Mouse (Mus musculus) hindbrain, embryonic 12.5 days (tissue): ENCODE data around the gene Dennd4c. TPM values are rescaled to one million over a fixed set of nuclear protein-coding genes. Genes with fewer than 3 reads are reported as not detected.

Source experiments
- ATAC-seq: fragments of 200-750 bp; cut with Nextera tagmentation; 2 replicates; pipeline ENCODE4 v1.8.0; 2017; ENCODE audit warnings: moderate TSS enrichment; ENCODE audit not compliant: low FRiP score
- H3K27ac ChIP-seq: fragments of 300-500 bp; sonication (generic); 2 replicates; pipeline ENCODE4 v1.5.1; 2016; ENCODE audit warnings: mild to moderate bottlenecking
- H3K27me3 ChIP-seq: fragments of 300-500 bp; sonication (generic); 2 replicates; pipeline ENCODE4 v1.6.1; 2016; ENCODE audit warnings: mild to moderate bottlenecking
- H3K36me3 ChIP-seq: fragments of 300-500 bp; sonication (generic); 2 replicates; pipeline ENCODE4 v1.6.1; 2016; ENCODE audit warnings: mild to moderate bottlenecking
- H3K4me1 ChIP-seq: fragments of 300-500 bp; sonication (generic); 2 replicates; pipeline ENCODE4 v1.6.1; 2016
- H3K4me2 ChIP-seq: fragments of 300-500 bp; sonication (generic); replicated peaks from 2 replicates; pipeline ENCODE4 v1.6.1; 2016; ENCODE audit warnings: mild to moderate bottlenecking
- H3K4me3 ChIP-seq: fragments of 300-500 bp; sonication (generic); 2 replicates; pipeline ENCODE4 v1.5.1; 2016; ENCODE audit warnings: mild to moderate bottlenecking
- H3K9ac ChIP-seq: fragments of 300-500 bp; sonication (generic); 2 replicates; pipeline ENCODE4 v1.6.1; 2016; ENCODE audit warnings: mild to moderate bottlenecking, moderate library complexity
- H3K9me3 ChIP-seq: fragments of 300-500 bp; sonication (generic); replicated peaks from 2 replicates; pipeline ENCODE4 v1.6.1; 2016; ENCODE audit warnings: mild to moderate bottlenecking
- WGBS: fragments of 180-500 bp; shearing (Covaris S2); methylation state at CpG from one replicate; pipeline ENCODE4 v1.1.7; 2016; 5-methylcytosine and 5-hydroxymethylcytosine counted together
- polyA plus RNA-seq: library from polyadenylated mRNA; unstranded; fragments of >200 nt; fragmentation: Nextera tagmentation; extraction: Ambion mirVana; gene quantifications from 2 replicates; pipeline ENCODE4 v1.2.1, GENCODE M21; 2016

Gene Dennd4c
- polyA plus RNA-seq, 1 experiment from 2014 or later = 6.0 TPM

- no peak for ATAC-seq
- 72% methylated on average over 4 of the region's 4 CpGs for WGBS
- no peaks in the 10 kb centered on the region for H3K36me3 ChIP-seq
Measured at GRCm38 (mm10) chr4:86725175-86725574, 23.2 kb upstream of the Dennd4c start.

GRCm38 (mm10) chr4:86726141-86726540 is 22.2 kb upstream of the Dennd4c start:
- no peak for ATAC-seq
- no peaks in the 10 kb centered on the region for H3K4me1 ChIP-seq
- no peak overlapping the region for H3K4me3 ChIP-seq
- no peak overlapping the region for H3K9ac ChIP-seq
- no peaks in the 10 kb centered on the region for H3K27me3 ChIP-seq
- no peaks in the 10 kb centered on the region for H3K36me3 ChIP-seq
- WGBS = 92% methylated on average over 5 of the region's 5 CpGs
- no peak overlapping the region for H3K4me2 ChIP-seq
- no peaks in the 10 kb centered on the region for H3K9me3 ChIP-seq
- no peak overlapping the region for H3K27ac ChIP-seq

More at GRCm38 (mm10) chr4:86725175-86725574, 23.2 kb upstream of the Dennd4c start:
- H3K9ac ChIP-seq = no peak overlapping the region
- no peak overlapping the region for H3K4me2 ChIP-seq
- H3K9me3 ChIP-seq = no peaks in the 10 kb centered on the region
- H3K4me3 ChIP-seq = no peak overlapping the region
- no peaks in the 10 kb centered on the region for H3K4me1 ChIP-seq
- H3K27ac ChIP-seq = no peak overlapping the region
- H3K27me3 ChIP-seq = no peaks in the 10 kb centered on the region

GRCm38 (mm10) chr4:86729829-86730228 is 18.5 kb upstream of the Dennd4c start:
- Histone ChIP-seq H3K36me3 (no peaks in the 10 kb centered on the region), H3K4me1 (no peaks in the 10 kb centered on the region), H3K4me2 (no peak overlapping the region), H3K27ac (no peak overlapping the region), H3K27me3 (no peaks in the 10 kb centered on the region), H3K4me3 (no peak overlapping the region), H3K9me3 (no peaks in the 10 kb centered on the region), H3K9ac (no peak overlapping the region)
- no peak for ATAC-seq
- WGBS = 82% methylated on average over 6 of the region's 6 CpGs

- no peaks in the 10 kb centered on the region for H3K36me3 ChIP-seq
- H3K9me3 ChIP-seq = no peaks in the 10 kb centered on the region
- H3K4me1 ChIP-seq = no peaks in the 10 kb centered on the region
- H3K4me3 ChIP-seq = no peak overlapping the region
- no peak for ATAC-seq
- no peaks in the 10 kb centered on the region for H3K27me3 ChIP-seq
- no peak overlapping the region for H3K4me2 ChIP-seq
- 91% methylated on average over 19 of the region's 19 CpGs for WGBS
- H3K9ac ChIP-seq = no peak overlapping the region
- no peak overlapping the region for H3K27ac ChIP-seq
Measured at GRCm38 (mm10) chr4:86734088-86734841, 14.1 kb upstream of the Dennd4c start.

GRCm38 (mm10) chr4:86739308-86739993 is 8.9 kb upstream of the Dennd4c start:
- no peak for ATAC-seq
- 0 out of 2 replicates have a peak, but pooled peaks cover 4% of the 10 kb centered on the region for H3K9me3 ChIP-seq
- H3K27ac ChIP-seq = no peak overlapping the region
- H3K4me1 ChIP-seq = no peaks in the 10 kb centered on the region
- H3K9ac ChIP-seq = no peak overlapping the region
- H3K4me3 ChIP-seq = no peak overlapping the region
- H3K4me2 ChIP-seq = no peak overlapping the region
- no peaks in the 10 kb centered on the region for H3K36me3 ChIP-seq
- H3K27me3 ChIP-seq = no peaks in the 10 kb centered on the region
- 82% methylated on average over 5 of the region's 5 CpGs for WGBS

GRCm38 (mm10) chr4:86749361-86749841 is 1.0 kb downstream of the Dennd4c start:
- WGBS = 2% methylated on average over 13 of the region's 13 CpGs
- no peak; the same call in 1 of the 2 replicates for ATAC-seq
- Histone ChIP-seq H3K27ac (0 out of 2 replicates have a peak overlapping the region, but pooled peaks have one; percentile 88), H3K36me3 (no peaks in the 10 kb centered on the region), H3K4me2 (peak overlapping the region; percentile 88), H3K4me3 (peak overlapping the region; percentile 87), H3K27me3 (no peaks in the 10 kb centered on the region), H3K9me3 (no peaks in the 10 kb centered on the region), H3K9ac (peak overlapping the region; percentile 90), H3K4me1 (peaks cover 13% of the 10 kb centered on the region)

- no peaks in the 10 kb centered on the region for H3K27me3 ChIP-seq
- ATAC-seq = no peak
- H3K36me3 ChIP-seq = no peaks in the 10 kb centered on the region
- H3K4me3 ChIP-seq = no peak overlapping the region
- H3K4me1 ChIP-seq = peaks cover 13% of the 10 kb centered on the region
- H3K4me2 ChIP-seq = peak overlapping the region; percentile 88; the same call in 1 of the 2 replicates
- no peaks in the 10 kb centered on the region for H3K9me3 ChIP-seq
- H3K9ac ChIP-seq = no peak overlapping the region
- WGBS = 80% methylated on average over 10 of the region's 10 CpGs
- H3K27ac ChIP-seq = no peak overlapping the region
Measured at GRCm38 (mm10) chr4:86750346-86750945, 2.1 kb downstream of the Dennd4c start.

GRCm38 (mm10) chr4:86764307-86764706 is 16.0 kb downstream of the Dennd4c start:
- no peaks in the 10 kb centered on the region for H3K36me3 ChIP-seq
- 0 out of 2 replicates have a peak, but pooled peaks cover 5% of the 10 kb centered on the region for H3K9me3 ChIP-seq
- H3K4me1 ChIP-seq = no peaks in the 10 kb centered on the region
- H3K4me3 ChIP-seq = no peak overlapping the region
- no peaks in the 10 kb centered on the region for H3K27me3 ChIP-seq
- H3K9ac ChIP-seq = no peak overlapping the region
- no peak for ATAC-seq
- H3K4me2 ChIP-seq = no peak overlapping the region
- no peak overlapping the region for H3K27ac ChIP-seq

GRCm38 (mm10) chr4:86777587-86777986 is 29.2 kb downstream of the Dennd4c start:
- no peaks in the 10 kb centered on the region for H3K9me3 ChIP-seq
- H3K27me3 ChIP-seq = no peaks in the 10 kb centered on the region
- no peak overlapping the region for H3K4me3 ChIP-seq
- 90% methylated on average over 9 of the region's 9 CpGs for WGBS
- H3K4me2 ChIP-seq = no peak overlapping the region
- H3K4me1 ChIP-seq = no peaks in the 10 kb centered on the region
- no peak for ATAC-seq
- H3K27ac ChIP-seq = no peak overlapping the region
- H3K9ac ChIP-seq = no peak overlapping the region
- peaks cover 10% of the 10 kb centered on the region for H3K36me3 ChIP-seq

- Histone ChIP-seq H3K4me1 (no peaks in the 10 kb centered on the region), H3K9ac (no peak overlapping the region), H3K4me3 (no peak overlapping the region), H3K36me3 (peaks cover 8% of the 10 kb centered on the region; the same call in 1 of the 2 replicates), H3K9me3 (no peaks in the 10 kb centered on the region), H3K27me3 (no peaks in the 10 kb centered on the region), H3K27ac (no peak overlapping the region), H3K4me2 (no peak overlapping the region)
- ATAC-seq = no peak
- 61% methylated on average over 2 of the region's 2 CpGs for WGBS
Measured at GRCm38 (mm10) chr4:86810604-86811003, 62.2 kb downstream of the Dennd4c start.

GRCm38 (mm10) chr4:86814850-86815249 is 66.5 kb downstream of the Dennd4c start:
- Histone ChIP-seq H3K27ac (no peak overlapping the region), H3K4me2 (no peak overlapping the region), H3K4me3 (no peak overlapping the region), H3K9ac (no peak overlapping the region), H3K36me3 (peaks cover 4% of the 10 kb centered on the region; the same call in 1 of the 2 replicates), H3K9me3 (no peaks in the 10 kb centered on the region), H3K27me3 (no peaks in the 10 kb centered on the region), H3K4me1 (no peaks in the 10 kb centered on the region)
- 95% methylated on average over 3 of the region's 3 CpGs for WGBS
- no peak for ATAC-seq

- H3K4me1 ChIP-seq = no peaks in the 10 kb centered on the region
- no peaks in the 10 kb centered on the region for H3K27me3 ChIP-seq
- 78% methylated on average over 2 of the region's 2 CpGs for WGBS
- H3K4me3 ChIP-seq = no peak overlapping the region
- no peaks in the 10 kb centered on the region for H3K9me3 ChIP-seq
- H3K27ac ChIP-seq = no peak overlapping the region
- H3K36me3 ChIP-seq = peaks cover 36% of the 10 kb centered on the region
- no peak for ATAC-seq
- no peak overlapping the region for H3K9ac ChIP-seq
- no peak overlapping the region for H3K4me2 ChIP-seq
Measured at GRCm38 (mm10) chr4:86823169-86823568, 74.8 kb downstream of the Dennd4c start.
